In genomic region chr19:5815928-5816327, GRCm38 (mm10) we compare ENCODE assay signal across 8 mouse cellular contexts. TPM values are rescaled to one million over a fixed set of nuclear protein-coding genes. Genes with fewer than 3 reads are reported as not detected.
DNase-seq lines count a peak whose midpoint lies in the region; ATAC-seq and TF ChIP-seq lines count a peak whose summit lies in the region.

No protein-coding gene starts in this region.

- no peak overlapping the region for H3K9ac ChIP-seq in intestine, embryonic 14.5 days (ENCODE audit: low read length)
- no peak overlapping the region for H3K9ac ChIP-seq in liver, embryonic 13.5 days

- no peaks in the 10 kb centered on the region for H3K9me3 ChIP-seq in intestine, embryonic 14.5 days (ENCODE audit: control insufficient read depth, low read length)
- no peaks in the 10 kb centered on the region for H3K9me3 ChIP-seq in liver, embryonic 13.5 days (replicated peaks)

- H3K4me2 ChIP-seq in intestine, embryonic 14.5 days (ENCODE audit: low read length): no peak overlapping the region
- H3K4me2 ChIP-seq in liver, embryonic 13.5 days: no peak overlapping the region

- H3K4me3 ChIP-seq in gastrocnemius, adult 2 months: no peak overlapping the region
- H3K4me3 ChIP-seq in intestine, embryonic 14.5 days (ENCODE audit: low read depth, low read length): no peak overlapping the region
- H3K4me3 ChIP-seq in liver, embryonic 13.5 days (replicated peaks): no peak overlapping the region

- TF ChIP-seq CTCF in gastrocnemius, adult 2 months (IDR thresholded peaks at IDR 0.05): no peak

- intact Hi-C loops in gastrocnemius, adult 2 months (cut with DNase I): no loop called here

- peaks cover 29% of the 10 kb centered on the region for H3K4me1 ChIP-seq in intestine, embryonic 14.5 days (replicated peaks; ENCODE audit: control insufficient read depth, insufficient read depth, low read length)
- H3K4me1 ChIP-seq in liver, embryonic 13.5 days (replicated peaks): peaks cover 71% of the 10 kb centered on the region

- ATAC-seq in intestine, embryonic 14.5 days (replicated peaks; ENCODE audit: low FRiP score, low TSS enrichment, low read depth): peak; percentile 54; the same call in 1 of the 2 replicates
- ATAC-seq in liver, embryonic 13.5 days (ENCODE audit: low read depth): peak; percentile 42
- no peak for ATAC-seq in megakaryocyte progenitor cell, adult 5-6 weeks (replicated peaks; ENCODE audit: poor library complexity)

- peak overlapping the region; percentile 59; the same call in 1 of the 2 replicates for H3K27ac ChIP-seq in gastrocnemius, adult 2 months
- H3K27ac ChIP-seq in intestine, embryonic 14.5 days (ENCODE audit: low read depth): no peak overlapping the region
- H3K27ac ChIP-seq in liver, embryonic 13.5 days: peak overlapping the region; percentile 59

- no peaks in the 10 kb centered on the region for H3K36me3 ChIP-seq in intestine, embryonic 14.5 days (ENCODE audit: control insufficient read depth, insufficient read depth, low read length)
- no peaks in the 10 kb centered on the region for H3K36me3 ChIP-seq in liver, embryonic 13.5 days

- WGBS in intestine, embryonic 14.5 days: 69% methylated on average over 4 of the region's 4 CpGs
- 66% methylated on average over 4 of the region's 4 CpGs for WGBS in liver, embryonic 13.5 days (ENCODE audit: insufficient replicate concordance)

- H3K27me3 ChIP-seq in intestine, embryonic 14.5 days (replicated peaks; ENCODE audit: control insufficient read depth, insufficient read depth, low read length): no peaks in the 10 kb centered on the region
- H3K27me3 ChIP-seq in liver, embryonic 13.5 days: no peaks in the 10 kb centered on the region

- no peak for DNase-seq in gastrocnemius, adult 2 months
- DNase-seq in gastrocnemius, postnatal 4 days (ENCODE audit: low spot score in 2 of 2): no peak
- DNase-seq in CD4-positive, CD25-positive, alpha-beta regulatory T cell, adult 2 months (ENCODE audit: low read depth, low spot score): peak; percentile 90
- DNase-seq in intestine, embryonic 14.5 days (ENCODE audit: low spot score): no peak
- no peak for DNase-seq in liver, embryonic 13.5 days
- no peak for DNase-seq in spleen, postnatal 36 days (ENCODE audit: low spot score in 2 of 2)
- DNase-seq in embryo, embryonic 9.5 days (ENCODE audit: extremely low spot score): no peak

RNA-seq across cellular contexts. Expression of gene Scyl1, which starts 44.7 kb away (rescaled TPM):
- total RNA-seq in gastrocnemius, adult 2 months (2021): 10 to 100 TPM; 71.2 to 78.6 TPM
- total RNA-seq in gastrocnemius, postnatal 4 days (2021): 10 to 100 TPM; 71.7 to 75.6 TPM
- 68.8 and 69.2 TPM in 2 replicates for polyA plus RNA-seq in intestine, embryonic 14.5 days (2014; fragmentation: Nextera tagmentation; extraction: Ambion mirVana)
- polyA plus RNA-seq in liver, embryonic 13.5 days (2015; fragmentation: Nextera tagmentation; extraction: Ambion mirVana): 25.2 and 27.5 TPM in 2 replicates
- 15.7 and 19.9 TPM in 2 replicates for total RNA-seq in megakaryocyte progenitor cell, adult 5-6 weeks (2015)
- 23.9 and 28.2 TPM in 2 replicates for total RNA-seq in megakaryocyte progenitor cell, adult 5-6 weeks (2017)

RNA-seq across cellular contexts. Expression of gene Frmd8, which starts 59.1 kb away (rescaled TPM):
- total RNA-seq in gastrocnemius, adult 2 months (2021): 1 to 10 TPM; 3.4 to 4.0 TPM
- 10 to 100 TPM; 16.2 to 16.7 TPM for total RNA-seq in gastrocnemius, postnatal 4 days (2021)
- polyA plus RNA-seq in intestine, embryonic 14.5 days (2014; fragmentation: Nextera tagmentation; extraction: Ambion mirVana): 18.2 and 18.9 TPM in 2 replicates
- 13.9 and 15.8 TPM in 2 replicates for polyA plus RNA-seq in liver, embryonic 13.5 days (2015; fragmentation: Nextera tagmentation; extraction: Ambion mirVana)
- total RNA-seq in megakaryocyte progenitor cell, adult 5-6 weeks (2015): 15.7 and 16.3 TPM in 2 replicates
- total RNA-seq in megakaryocyte progenitor cell, adult 5-6 weeks (2017): 16.2 and 17.7 TPM in 2 replicates
